ENCODE assay signal across 16 mouse cellular contexts in genomic region chr4:12272914-12273313, GRCm38 (mm10).
"Had no signal": no experiment of that assay in that cellular context is flagged by ENCODE, and none has a peak within 500 bp of the region (broad histone marks: within the 10 kb centered on the region; RNA-seq: fewer than 3 reads in every experiment).

No protein-coding gene starts in this region.

- H3K4me2 ChIP-seq: limb, embryonic 15.5 days; liver, embryonic 12.5 days; lung, embryonic 14.5 days; midbrain, embryonic 11.5 days had no signal

- H3K27me3 ChIP-seq: limb, embryonic 15.5 days; liver, embryonic 12.5 days had no signal

- H3K9ac ChIP-seq: limb, embryonic 15.5 days; liver, embryonic 12.5 days; lung, embryonic 14.5 days had no signal

- H3K4me1 ChIP-seq: limb, embryonic 15.5 days; liver, embryonic 12.5 days had no signal

- ATAC-seq: liver, embryonic 12.5 days; midbrain, embryonic 16.5 days had no signal

- H3K4me3 ChIP-seq: limb, embryonic 15.5 days; liver, embryonic 12.5 days had no signal

- H3K27ac ChIP-seq: limb, embryonic 15.5 days; liver, embryonic 12.5 days had no signal

- H3K9me3 ChIP-seq: limb, embryonic 15.5 days; liver, embryonic 12.5 days had no signal

- DNase-seq: kidney, adult 8-10 months; kidney, postnatal 36 days; layer of hippocampus, adult 9-11 months; layer of hippocampus, postnatal 36 days; lung, embryonic 14.5 days; lung, postnatal 10 days; lung, postnatal 4 days; right cerebral cortex, adult 18-20 months; right cerebral cortex, postnatal 4 days; spleen, adult 18-20 months; thymus, adult 18-20 months; thymus, postnatal 14 days had no signal

- H3K36me3 ChIP-seq: limb, embryonic 15.5 days; liver, embryonic 12.5 days had no signal
